Mouse (Mus musculus) neural tube, embryonic 11.5 days (tissue): ENCODE measurements around the gene Taf3. TPM values are rescaled to one million over a fixed set of nuclear protein-coding genes. Genes with fewer than 3 reads are reported as not detected.

Experiments used
- ATAC-seq: fragments of 200-750 bp; cut with Nextera tagmentation; 2 replicates; pipeline ENCODE4 v1.8.0; 2017; ENCODE audit warnings: moderate number of reproducible peaks, mild to moderate bottlenecking, moderate TSS enrichment, moderate library complexity; ENCODE audit not compliant: insufficient read depth, low FRiP score, low TSS enrichment
- DNase-seq: peaks from one replicate; pipeline ENCODE4 v3.0.0-alpha.2; 2015; ENCODE audit warnings: low spot score
- H3K27ac ChIP-seq: fragments of 300-500 bp; sonication (generic); 2 replicates; pipeline ENCODE4 v1.5.1; 2014; ENCODE audit warnings: low read depth, mild to moderate bottlenecking, low read length
- H3K27me3 ChIP-seq: fragments of 300-500 bp; sonication (generic); 2 replicates; pipeline ENCODE4 v1.6.1; 2014; ENCODE audit warnings: mild to moderate bottlenecking, low read length, mixed read lengths; ENCODE audit not compliant: control insufficient read depth, insufficient read depth
- H3K36me3 ChIP-seq: fragments of 300-500 bp; sonication (generic); 2 replicates; pipeline ENCODE4 v1.6.1; 2014; ENCODE audit warnings: mild to moderate bottlenecking, low read length, moderate library complexity, mixed read lengths; ENCODE audit not compliant: control insufficient read depth, insufficient read depth
- H3K4me1 ChIP-seq: fragments of 300-500 bp; sonication (generic); 2 replicates; pipeline ENCODE4 v1.6.1; 2014; ENCODE audit warnings: low read length, mixed read lengths; ENCODE audit not compliant: control insufficient read depth, insufficient read depth
- H3K4me2 ChIP-seq: fragments of 300-500 bp; sonication (generic); 2 replicates; pipeline ENCODE4 v1.6.1; 2014; ENCODE audit warnings: low read depth, mild to moderate bottlenecking, moderate library complexity
- H3K4me3 ChIP-seq: fragments of 300-500 bp; sonication (generic); 2 replicates; pipeline ENCODE4 v1.5.1; 2014; ENCODE audit warnings: low read depth, low read length
- H3K9ac ChIP-seq: fragments of 300-500 bp; sonication (generic); 2 replicates; pipeline ENCODE4 v1.6.1; 2014; ENCODE audit warnings: mild to moderate bottlenecking, low read length
- H3K9me3 ChIP-seq: fragments of 300-500 bp; sonication (generic); 2 replicates; pipeline ENCODE4 v1.6.1; 2016; ENCODE audit warnings: low read length; ENCODE audit not compliant: control insufficient read depth
- WGBS: fragments of 180-500 bp; shearing (Covaris S2); extraction: QIAGEN DNeasy Blood & Tissue Kit; methylation state at CpG from one replicate; pipeline ENCODE4 v1.1.7; 2014; 5-methylcytosine and 5-hydroxymethylcytosine counted together
- polyA plus RNA-seq: library from polyadenylated mRNA; unstranded; fragments of >200 nt; fragmentation: Nextera tagmentation; extraction: Ambion mirVana; gene quantifications from 2 replicates; pipeline ENCODE4 v1.2.1, GENCODE M21; 2014

Taf3 gene
- polyA plus RNA-seq, 1 experiment from 2014 or later = 16.8 TPM

- H3K4me1 ChIP-seq = peaks cover 6% of the 10 kb centered on the region; the same call in 1 of the 2 replicates
- no peak overlapping the region for H3K4me3 ChIP-seq
- H3K36me3 ChIP-seq = peaks cover 2% of the 10 kb centered on the region; the same call in 1 of the 2 replicates
- DNase-seq = no peak
- no peak for ATAC-seq
- H3K27me3 ChIP-seq = no peaks in the 10 kb centered on the region
- H3K27ac ChIP-seq = no peak overlapping the region
- WGBS = 86% methylated on average over 7 of the region's 7 CpGs
- no peaks in the 10 kb centered on the region for H3K9me3 ChIP-seq
- no peak overlapping the region for H3K9ac ChIP-seq
- no peak overlapping the region for H3K4me2 ChIP-seq
Measured at GRCm38 (mm10) chr2:10074470-10074869, 26.1 kb upstream of the Taf3 start.

- no peak for ATAC-seq
- 65% methylated on average over 7 of the region's 7 CpGs for WGBS
Measured at GRCm38 (mm10) chr2:10071751-10072150, 23.4 kb upstream of the Taf3 start.

GRCm38 (mm10) chr2:10058836-10059235 lies 10.4 kb upstream of the Taf3 start:
- H3K36me3 ChIP-seq = no peaks in the 10 kb centered on the region; the same call in none of the 2 replicates
- whole genome bisulfite sequencing = 90% methylated on average over 5 of the region's 5 CpGs
- no peaks in the 10 kb centered on the region for H3K4me1 ChIP-seq

More at GRCm38 (mm10) chr2:10071751-10072150, 23.4 kb upstream of the Taf3 start:
- Histone ChIP-seq H3K4me2 (no peak overlapping the region), H3K27me3 (no peaks in the 10 kb centered on the region), H3K4me1 (no peaks in the 10 kb centered on the region), H3K27ac (no peak overlapping the region), H3K9ac (no peak overlapping the region), H3K36me3 (peaks cover 7% of the 10 kb centered on the region), H3K4me3 (no peak overlapping the region), H3K9me3 (no peaks in the 10 kb centered on the region)
- no peak for DNase-seq

GRCm38 (mm10) chr2:10051996-10052395 lies 3.6 kb upstream of the Taf3 start:
- no peaks in the 10 kb centered on the region; the same call in 1 of the 2 replicates for H3K36me3 ChIP-seq
- DNase-seq (no peak), ATAC-seq (no peak)
- no peak overlapping the region for H3K27ac ChIP-seq
- H3K4me1 ChIP-seq = peaks cover 7% of the 10 kb centered on the region
- 90% methylated on average over 1 of the region's 1 CpGs for WGBS
- H3K9me3 ChIP-seq = no peaks in the 10 kb centered on the region
- H3K4me2 ChIP-seq = no peak overlapping the region
- no peaks in the 10 kb centered on the region for H3K27me3 ChIP-seq
- no peak overlapping the region for H3K9ac ChIP-seq
- no peak overlapping the region for H3K4me3 ChIP-seq

More at GRCm38 (mm10) chr2:10058836-10059235, 10.4 kb upstream of the Taf3 start:
- Histone ChIP-seq H3K4me3 (no peak overlapping the region), H3K9me3 (no peaks in the 10 kb centered on the region), H3K27me3 (no peaks in the 10 kb centered on the region), H3K27ac (no peak overlapping the region), H3K4me2 (no peak overlapping the region), H3K9ac (no peak overlapping the region)
- DNase-seq (no peak), ATAC-seq (no peak)

- Histone ChIP-seq H3K27me3 (no peaks in the 10 kb centered on the region), H3K9me3 (no peaks in the 10 kb centered on the region), H3K4me3 (no peak overlapping the region), H3K4me1 (peaks cover 9% of the 10 kb centered on the region), H3K36me3 (no peaks in the 10 kb centered on the region; the same call in 1 of the 2 replicates), H3K27ac (no peak overlapping the region), H3K4me2 (no peak overlapping the region), H3K9ac (no peak overlapping the region)
- WGBS = 79% methylated on average over 3 of the region's 3 CpGs
- DNase-seq (no peak), ATAC-seq (no peak)
Measured at GRCm38 (mm10) chr2:10050878-10051277, 2.5 kb upstream of the Taf3 start.

- Histone ChIP-seq H3K27me3 (no peaks in the 10 kb centered on the region), H3K4me1 (peaks cover 9% of the 10 kb centered on the region), H3K36me3 (no peaks in the 10 kb centered on the region; the same call in 1 of the 2 replicates), H3K9ac (no peak overlapping the region), H3K27ac (no peak overlapping the region), H3K4me3 (peak overlapping the region; percentile 96), H3K9me3 (no peaks in the 10 kb centered on the region), H3K4me2 (peak overlapping the region; percentile 53)
- DNase-seq = no peak
- no peak for ATAC-seq
- 10% methylated on average over 10 of the region's 10 CpGs for WGBS
Measured at GRCm38 (mm10) chr2:10049456-10049855, 1.1 kb upstream of the Taf3 start.

GRCm38 (mm10) chr2:10047758-10048436 lies 499 bp downstream of the Taf3 start:
- WGBS = 1% methylated on average over 47 of the region's 47 CpGs
- Histone ChIP-seq H3K27me3 (no peaks in the 10 kb centered on the region), H3K9me3 (no peaks in the 10 kb centered on the region), H3K36me3 (no peaks in the 10 kb centered on the region), H3K4me2 (peak overlapping the region; percentile 88), H3K27ac (no peak overlapping the region), H3K9ac (peak overlapping the region; percentile 82), H3K4me3 (peak overlapping the region; percentile 96), H3K4me1 (peaks cover 9% of the 10 kb centered on the region)
- DNase-seq (peak; percentile 33), ATAC-seq (peak; percentile 70)

GRCm38 (mm10) chr2:10034976-10035375 lies 13.4 kb downstream of the Taf3 start:
- DNase-seq = no peak
- no peak overlapping the region for H3K27ac ChIP-seq
- no peaks in the 10 kb centered on the region for H3K4me1 ChIP-seq
- WGBS = 87% methylated on average over 3 of the region's 3 CpGs
- no peaks in the 10 kb centered on the region for H3K27me3 ChIP-seq
- H3K4me2 ChIP-seq = no peak overlapping the region
- H3K4me3 ChIP-seq = no peak overlapping the region
- H3K36me3 ChIP-seq = peaks cover 3% of the 10 kb centered on the region; the same call in 1 of the 2 replicates
- no peaks in the 10 kb centered on the region for H3K9me3 ChIP-seq
- no peak overlapping the region for H3K9ac ChIP-seq
- ATAC-seq = no peak

GRCm38 (mm10) chr2:10033684-10034083 lies 14.7 kb downstream of the Taf3 start:
- Histone ChIP-seq H3K4me2 (no peak overlapping the region), H3K4me3 (no peak overlapping the region), H3K36me3 (no peaks in the 10 kb centered on the region), H3K9ac (no peak overlapping the region), H3K4me1 (no peaks in the 10 kb centered on the region), H3K27me3 (no peaks in the 10 kb centered on the region), H3K9me3 (no peaks in the 10 kb centered on the region), H3K27ac (no peak overlapping the region)
- DNase-seq = no peak
- WGBS = 73% methylated on average over 4 of the region's 4 CpGs
- no peak for ATAC-seq
